Mouse (Mus musculus): ENCODE results near the gene Krt81. TPM values are rescaled to one million over a fixed set of nuclear protein-coding genes. Genes with fewer than 3 reads are reported as not detected.

Krt81 gene
- total RNA-seq (2015) (0.18 TPM in 1 of 2 replicates, not detected in the other), total RNA-seq (2017) (not detected in 2 replicates)

GRCm38 (mm10) chr15:101463651-101464050, at the start of gene Krt81:
TSS of gene Krt81 (minus strand) at chr15:101463751.
- ATAC-seq (ENCODE audit: poor library complexity, severe bottlenecking), result no peak

DNA sequence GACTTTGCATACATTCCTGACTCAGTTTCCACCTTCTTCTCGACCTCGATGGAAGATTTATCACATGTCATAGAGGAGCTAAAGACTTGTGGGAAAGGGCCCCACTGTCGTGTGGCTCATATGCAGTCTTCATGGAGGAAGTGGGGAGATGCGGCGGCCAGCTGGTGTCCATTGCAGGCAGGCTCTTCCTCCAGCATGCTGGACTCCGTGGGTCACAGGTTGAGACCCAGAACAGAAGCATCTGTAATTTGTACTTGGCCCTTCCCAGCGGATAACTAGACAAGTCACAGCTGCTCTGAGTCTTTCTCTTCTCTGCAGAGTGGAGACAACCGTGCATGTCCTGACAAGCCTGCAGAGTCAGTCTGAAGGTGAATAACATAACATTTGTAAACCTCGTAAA, 44.7 kb upstream of the Krt81 start:
- no peak for ATAC-seq (ENCODE audit: poor library complexity, severe bottlenecking)

DNA sequence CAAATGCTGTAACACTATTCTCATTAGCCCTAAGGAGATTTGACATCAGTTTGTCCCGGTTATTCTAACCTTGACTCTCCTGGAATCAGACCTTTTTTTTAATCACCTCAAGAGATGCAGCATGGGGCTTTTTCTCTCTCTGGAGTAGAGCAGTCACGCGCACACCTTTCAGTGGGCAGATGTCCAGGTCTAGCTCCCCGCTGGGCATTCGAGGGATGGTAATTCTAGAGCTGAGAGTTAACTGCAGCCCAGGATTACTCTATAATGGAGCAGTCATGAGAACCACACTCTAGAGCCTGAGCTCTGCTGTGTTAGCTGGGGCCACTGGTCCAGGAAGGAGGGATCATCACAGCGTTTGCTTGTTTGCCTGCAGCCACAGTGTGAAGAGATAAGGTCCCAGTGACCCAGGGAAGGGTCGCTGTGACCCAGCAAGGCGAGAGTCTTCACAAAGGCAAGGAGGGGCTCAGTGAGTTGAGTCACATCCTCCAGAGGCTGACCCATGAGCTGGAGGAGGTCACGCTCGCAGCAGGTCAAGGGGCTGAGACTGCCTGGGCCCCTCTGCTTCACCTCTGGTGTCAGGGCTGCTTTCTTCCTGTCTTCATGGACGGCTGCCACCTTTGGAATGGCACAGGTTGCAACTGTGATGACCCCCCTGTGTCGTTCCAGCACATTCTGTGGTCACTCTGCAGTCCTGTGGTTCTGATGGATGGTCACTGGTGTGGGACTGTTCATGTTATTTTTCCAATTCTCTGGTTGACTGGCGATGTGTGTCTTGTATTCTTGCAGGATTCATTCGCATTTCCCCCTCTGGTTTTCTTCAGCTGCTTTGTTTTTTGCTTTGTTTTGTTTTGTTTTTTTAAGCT, 43.6 kb upstream of the Krt81 start:
- no peak for ATAC-seq (ENCODE audit: poor library complexity, severe bottlenecking)

DNA sequence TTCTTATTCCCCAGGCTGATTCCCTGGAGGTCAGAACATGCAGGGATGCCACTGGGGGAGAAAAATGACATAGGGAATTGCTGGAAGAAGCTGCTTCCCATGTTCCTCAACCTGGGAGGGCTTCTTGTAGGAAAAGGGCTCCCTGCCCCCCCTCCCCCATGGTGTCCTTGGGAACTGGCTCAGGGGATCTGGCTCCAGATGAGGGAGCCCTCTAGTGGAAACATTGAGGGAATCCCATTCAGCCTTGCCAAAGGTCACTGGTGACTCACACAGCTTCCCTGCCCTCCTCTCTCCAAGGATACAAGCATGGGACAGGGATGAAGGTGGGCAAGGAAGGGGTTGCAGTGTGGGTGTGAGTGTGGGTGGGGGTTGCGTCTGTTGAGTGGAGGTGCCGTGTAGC, 33.6 kb upstream of the Krt81 start:
- peak; percentile 58 for ATAC-seq (ENCODE audit: poor library complexity, severe bottlenecking)

DNA sequence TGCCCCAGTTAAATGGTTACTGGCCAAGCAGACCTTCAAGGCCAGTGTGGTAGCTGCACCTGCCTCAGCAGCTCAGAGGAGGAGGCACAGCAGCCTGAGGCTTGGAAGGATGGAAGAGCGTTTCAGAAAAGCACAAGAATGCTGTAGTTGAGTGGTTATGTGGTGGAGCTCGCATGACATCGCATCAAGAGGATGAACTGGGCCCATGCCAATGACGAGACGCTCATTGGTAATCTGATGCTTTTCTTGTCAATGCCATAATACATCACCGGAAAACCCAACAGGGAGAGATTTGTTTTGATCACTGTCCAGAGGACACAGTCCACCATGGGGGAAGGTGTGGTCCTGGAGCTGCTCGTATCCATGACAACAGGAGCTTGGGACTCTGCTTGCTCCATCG, 31.7 kb upstream of the Krt81 start:
- no peak for ATAC-seq (ENCODE audit: poor library complexity, severe bottlenecking)

- no peak for ATAC-seq (ENCODE audit: poor library complexity, severe bottlenecking)
These were observed 30.7 kb upstream of the Krt81 start for GRCm38 (mm10) chr15:101494203-101494602.

GRCm38 (mm10) chr15:101493713-101494112, 30.2 kb upstream of the Krt81 start:
- no peak for ATAC-seq (ENCODE audit: poor library complexity, severe bottlenecking)

- no peak for ATAC-seq (ENCODE audit: poor library complexity, severe bottlenecking)
These were observed 29.2 kb upstream of the Krt81 start for GRCm38 (mm10) chr15:101492718-101493117.

GRCm38 (mm10) chr15:101491431-101491830, 27.9 kb upstream of the Krt81 start, which contains the start of gene Krt83:
TSS of gene Krt83 (minus strand) at chr15:101491512.
- no peak for ATAC-seq (ENCODE audit: poor library complexity, severe bottlenecking)

DNA sequence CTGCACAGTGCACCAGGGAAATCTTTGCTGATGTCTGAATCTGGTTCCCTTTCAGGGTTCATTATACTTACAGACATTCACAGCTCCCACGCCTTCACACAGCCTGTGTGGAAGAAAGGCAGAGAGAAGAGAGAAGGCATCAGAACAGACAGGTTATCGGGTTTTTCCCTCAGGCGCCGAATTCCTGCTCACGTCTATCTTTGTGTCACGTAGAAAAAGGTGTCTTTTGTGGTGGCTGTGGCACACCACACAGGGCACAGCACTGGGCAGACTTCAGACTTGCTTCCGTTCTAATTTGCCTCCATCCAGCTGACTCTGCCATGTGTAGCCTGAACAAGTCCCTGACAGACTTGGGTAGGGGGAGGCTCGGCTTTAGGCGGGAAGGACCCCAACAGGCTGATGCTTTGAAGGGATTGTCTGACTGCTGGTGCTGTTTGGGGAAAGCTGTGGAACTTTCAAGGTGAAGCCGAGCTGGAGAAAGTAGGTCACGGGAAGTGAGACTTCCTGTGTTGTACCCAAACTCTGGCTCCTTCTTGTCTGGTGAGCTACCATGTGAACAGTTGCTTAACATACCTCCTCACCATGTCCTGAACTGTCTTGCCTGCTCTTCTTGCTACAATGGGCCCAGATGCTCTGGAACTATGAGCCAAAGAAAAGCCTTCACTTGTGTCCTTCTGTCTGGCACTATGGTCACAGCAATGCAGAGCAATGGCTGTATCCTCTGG, 22.5 kb upstream of the Krt81 start:
- ATAC-seq (ENCODE audit: poor library complexity, severe bottlenecking), result 0 out of 2 replicates have a peak, but pooled peaks have one; percentile 19

DNA sequence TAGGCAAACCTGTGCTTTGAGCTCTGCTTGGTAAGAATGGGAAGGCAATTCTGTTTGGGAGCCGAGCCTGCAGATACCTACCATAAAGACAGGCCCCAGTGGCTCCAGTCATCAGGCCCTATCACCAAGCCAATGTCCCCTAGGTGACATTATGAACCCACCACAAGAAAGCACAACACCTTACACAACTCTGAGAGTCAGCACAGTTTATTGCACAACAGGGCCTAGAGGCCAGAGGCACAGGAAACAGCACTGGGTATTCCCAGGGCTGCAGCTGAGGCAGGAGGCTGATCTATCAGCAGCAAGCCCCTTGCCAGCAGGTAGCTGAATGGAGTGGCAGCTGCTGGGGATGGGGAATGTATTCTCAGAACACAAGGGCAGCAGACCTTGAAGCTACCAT, 21.4 kb upstream of the Krt81 start:
- ATAC-seq (ENCODE audit: poor library complexity, severe bottlenecking), result peak; percentile 49

DNA sequence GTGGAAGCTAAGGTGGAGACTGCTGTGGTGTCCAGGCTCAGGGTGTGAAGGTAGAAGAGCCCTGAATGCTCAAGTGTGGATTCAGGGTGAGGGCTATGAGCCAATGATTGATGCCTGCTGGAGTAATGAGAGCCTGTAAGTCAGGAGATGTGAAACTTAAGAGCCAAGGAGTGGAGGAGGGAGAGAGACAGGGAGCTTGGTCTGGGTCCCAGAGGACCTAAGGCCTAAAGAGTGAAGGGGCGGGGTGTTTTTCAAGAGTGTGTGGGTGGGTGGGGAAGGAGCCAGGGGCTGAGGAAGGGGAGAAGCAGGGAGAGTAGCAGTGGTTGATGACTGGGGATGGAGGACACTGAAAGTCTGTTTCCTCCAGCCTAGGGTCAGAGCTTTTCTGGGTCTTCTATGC, 20.1 kb upstream of the Krt81 start:
- no peak for ATAC-seq (ENCODE audit: poor library complexity, severe bottlenecking)

GRCm38 (mm10) chr15:101482056-101482455, 18.5 kb upstream of the Krt81 start:
- no peak for ATAC-seq (ENCODE audit: poor library complexity, severe bottlenecking)

DNA sequence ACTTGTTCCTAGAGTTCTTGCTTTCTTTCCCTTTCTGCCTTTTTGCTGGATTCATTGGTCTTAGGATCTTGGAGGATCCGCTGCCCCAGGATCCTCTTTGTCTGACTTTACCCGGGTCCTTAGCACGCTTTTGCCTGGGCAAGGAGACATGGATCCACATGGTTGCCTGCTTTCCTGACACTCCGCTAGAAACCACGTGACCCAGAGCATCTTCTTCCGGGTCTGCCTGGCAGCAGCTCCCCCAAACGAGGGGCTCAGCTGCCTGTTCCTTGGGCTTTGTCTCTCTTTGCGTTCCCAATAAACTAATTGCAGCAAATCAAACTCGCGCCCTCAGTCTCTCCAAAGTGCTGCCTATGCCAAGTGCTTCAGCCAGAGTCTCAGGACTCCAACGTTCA, 16.1 kb upstream of the Krt81 start:
- no peak for ATAC-seq (ENCODE audit: poor library complexity, severe bottlenecking)

- ATAC-seq (ENCODE audit: poor library complexity, severe bottlenecking), result peak; percentile 62
These were observed 15.6 kb upstream of the Krt81 start for GRCm38 (mm10) chr15:101479007-101479665.

- ATAC-seq (ENCODE audit: poor library complexity, severe bottlenecking), result no peak
These were observed 9.5 kb upstream of the Krt81 start, which contains the start of gene Krt86 for GRCm38 (mm10) chr15:101472952-101473528. TSS of gene Krt86 (plus strand) at chr15:101473478.

DNA sequence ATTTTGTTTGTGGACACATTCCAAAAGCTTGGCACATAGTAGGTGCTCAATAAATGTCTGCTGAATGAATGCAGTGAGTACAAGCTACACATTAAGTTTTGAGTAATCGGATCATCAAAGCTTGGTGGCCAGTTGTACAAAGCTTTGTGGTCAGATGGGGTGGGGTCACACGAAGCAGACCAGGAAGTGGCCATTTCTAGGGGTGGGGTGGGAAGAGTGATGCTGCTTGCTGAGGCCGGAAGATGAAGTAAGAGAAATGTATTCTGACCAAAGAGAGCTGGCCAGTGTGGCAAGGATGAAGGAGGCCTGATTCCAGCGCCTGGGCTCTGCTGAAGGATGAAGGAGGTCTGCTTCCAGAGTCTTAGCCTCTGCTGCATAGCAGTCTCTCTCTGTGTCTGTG, 5.5 kb upstream of the Krt81 start:
- ATAC-seq (ENCODE audit: poor library complexity, severe bottlenecking), result peak; percentile 96

GRCm38 (mm10) chr15:101459283-101459682, 4.3 kb downstream of the Krt81 start:
- ATAC-seq (ENCODE audit: poor library complexity, severe bottlenecking), result peak; percentile 59

DNA sequence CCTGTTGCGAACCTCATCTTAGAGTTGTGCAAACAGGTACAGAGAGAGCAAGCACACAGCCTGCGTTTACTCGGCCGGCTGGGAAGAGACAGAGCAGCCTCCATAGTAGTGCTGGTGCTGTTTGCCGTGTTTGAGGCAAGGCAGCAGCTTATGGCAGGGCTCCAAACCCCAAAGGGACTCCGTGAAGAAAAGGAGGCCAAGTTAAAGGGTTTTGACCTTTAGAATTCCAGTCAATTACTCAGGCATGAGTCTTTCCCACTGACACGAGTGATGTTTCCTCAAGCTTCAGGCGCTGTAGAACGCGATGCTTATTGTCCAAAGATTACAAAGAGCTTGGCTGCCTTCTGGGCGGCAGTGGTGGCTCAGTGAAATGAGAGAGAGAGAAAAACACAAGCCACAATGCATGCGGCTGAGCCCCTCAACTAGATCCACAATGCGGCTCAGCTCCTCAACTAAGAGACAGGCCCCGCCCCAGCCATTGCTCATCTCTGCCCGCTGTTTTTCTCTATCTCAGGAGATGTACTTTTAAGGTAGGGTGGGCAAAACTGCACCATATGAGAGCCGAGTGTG, 5.1 kb downstream of the Krt81 start:
- ATAC-seq (ENCODE audit: poor library complexity, severe bottlenecking), result no peak

DNA sequence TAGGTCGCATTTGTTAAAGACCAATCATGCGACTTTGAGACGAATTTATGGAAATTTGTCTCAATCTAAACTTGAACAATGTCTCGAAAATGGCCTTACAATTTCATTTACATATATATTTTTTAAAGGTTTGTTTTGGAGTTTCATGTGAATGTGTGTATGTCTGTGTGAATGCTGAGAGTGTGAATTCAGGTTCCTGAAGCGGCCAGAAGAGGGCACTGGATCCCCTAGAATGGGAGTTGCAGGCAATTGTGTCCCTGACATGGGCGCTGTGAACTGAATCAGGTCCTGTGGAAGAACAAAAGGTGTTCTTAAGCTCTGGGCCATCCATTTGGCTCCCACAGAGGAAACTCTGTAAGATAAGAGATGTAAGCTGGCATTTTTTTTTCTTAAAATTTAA, 7.7 kb downstream of the Krt81 start:
- ATAC-seq (ENCODE audit: poor library complexity, severe bottlenecking), result no peak

DNA sequence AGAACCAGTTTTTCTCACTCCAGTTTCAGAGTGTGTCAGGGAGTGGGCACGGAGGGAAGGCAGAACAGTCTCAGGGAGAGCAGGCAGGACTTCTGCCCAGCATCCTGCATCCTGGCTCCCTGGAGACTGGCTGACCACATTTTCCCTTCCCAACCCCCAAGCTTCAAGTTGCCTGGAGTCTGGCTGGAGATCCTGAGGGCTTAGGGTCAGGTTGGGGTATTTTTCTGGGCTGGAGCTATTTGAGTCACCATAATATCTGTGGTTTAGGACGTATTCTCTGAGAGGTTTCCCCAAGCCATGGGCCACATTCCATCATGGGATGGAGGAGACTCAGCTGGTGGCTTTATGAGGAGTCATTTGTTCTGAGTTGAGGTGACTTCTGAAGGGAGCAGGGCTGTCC, 8.3 kb downstream of the Krt81 start:
- ATAC-seq (ENCODE audit: poor library complexity, severe bottlenecking), result no peak
